In the genomic region with DNA sequence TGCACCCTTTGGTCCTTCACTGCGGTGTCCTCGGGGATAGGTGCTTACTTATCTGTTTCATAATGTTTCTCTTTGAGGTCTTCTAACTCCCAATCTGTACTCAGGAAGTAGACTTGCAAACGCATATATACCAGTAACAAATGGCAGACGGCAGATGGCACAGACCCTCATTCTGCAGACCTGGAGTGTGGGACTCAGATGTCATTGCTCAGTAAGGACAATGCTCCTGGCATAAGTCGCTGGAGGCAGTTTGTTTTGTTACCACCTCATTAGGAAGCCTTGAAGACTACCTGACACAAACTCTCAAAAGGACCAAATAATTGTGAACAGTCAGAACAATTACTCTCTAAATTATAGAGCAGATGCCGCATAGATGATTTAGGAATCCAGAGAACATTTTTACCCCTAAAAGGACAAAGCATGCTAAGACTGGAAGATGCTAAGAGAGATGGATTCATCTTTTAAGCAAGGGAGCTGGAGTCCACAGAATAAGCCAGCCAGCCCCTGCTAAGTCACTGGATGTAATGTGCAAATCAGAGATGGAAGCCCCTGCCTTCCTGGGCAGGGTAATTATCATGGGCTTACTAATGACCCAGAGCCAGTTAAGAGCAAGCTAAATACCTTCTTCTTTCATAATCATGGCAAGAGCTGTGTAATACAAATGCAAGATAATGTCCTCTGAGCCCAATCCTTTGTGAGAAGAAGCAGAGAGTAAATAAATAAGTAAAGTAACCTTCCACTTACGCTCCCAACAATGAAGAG, we compare ENCODE assay signal across 29 mouse cellular contexts.
DNase-seq lines count a peak whose midpoint lies in the region; ATAC-seq and TF ChIP-seq lines count a peak whose summit lies in the region.
"Had no signal": no experiment of that assay in that cellular context is flagged by ENCODE, and none has a peak within 500 bp of the region (broad histone marks: within the 10 kb centered on the region; RNA-seq: fewer than 3 reads in every experiment).

No protein-coding gene starts in this region.

- no peak for DNase-seq in forebrain, postnatal 0 days
- DNase-seq in brain, embryonic 14.5 days (ENCODE audit: low read depth): peak; percentile 51
- peak; percentile 20 for DNase-seq in forebrain, embryonic 14.5 days (ENCODE audit: low spot score)
- DNase-seq in retina, postnatal 1 day: peak; percentile 67
- no peak for DNase-seq in gastrocnemius, postnatal 14 days
- no peak for DNase-seq in cerebellum, adult 9-11 months
- DNase-seq: adrenal gland, adult 8-10 months; adrenal gland, postnatal 25 days; cerebellum, adult 18-20 months; cerebellum, adult 9-10 months; cerebellum, postnatal 36 days; embryo, embryonic 11 days; gastrocnemius, adult 2 months; gastrocnemius, postnatal 25 days; heart, adult 18-20 months; heart, postnatal 14 days; heart, postnatal 4 days; kidney, adult 11 months; kidney, adult 8-10 months had no signal

- no peaks in the 10 kb centered on the region for H3K27me3 ChIP-seq in forebrain, embryonic 13.5 days
- H3K27me3 ChIP-seq in forebrain, postnatal 0 days (ENCODE audit: insufficient read depth, low read length): no peaks in the 10 kb centered on the region
- H3K27me3 ChIP-seq in forebrain, embryonic 14.5 days (replicated peaks; ENCODE audit: control insufficient read depth, insufficient read depth, low read length): no peaks in the 10 kb centered on the region
- H3K27me3 ChIP-seq: embryonic facial prominence, embryonic 13.5 days; heart, embryonic 13.5 days; intestine, embryonic 15.5 days had no signal

- no peaks in the 10 kb centered on the region for H3K9me3 ChIP-seq in forebrain, embryonic 13.5 days (replicated peaks)
- no peaks in the 10 kb centered on the region for H3K9me3 ChIP-seq in forebrain, postnatal 0 days (ENCODE audit: low read length)
- no peaks in the 10 kb centered on the region for H3K9me3 ChIP-seq in forebrain, embryonic 14.5 days (replicated peaks; ENCODE audit: control insufficient read depth, low read length)
- H3K9me3 ChIP-seq: embryonic facial prominence, embryonic 10.5 days; embryonic facial prominence, embryonic 13.5 days; heart, embryonic 10.5 days; heart, embryonic 13.5 days; intestine, embryonic 15.5 days had no signal

- no peak overlapping the region for H3K4me2 ChIP-seq in forebrain, embryonic 13.5 days
- H3K4me2 ChIP-seq in forebrain, postnatal 0 days (ENCODE audit: low read depth): no peak overlapping the region
- H3K4me2 ChIP-seq in forebrain, embryonic 14.5 days (ENCODE audit: low read length): no peak overlapping the region
- H3K4me2 ChIP-seq: embryonic facial prominence, embryonic 13.5 days; heart, embryonic 13.5 days; hindbrain, embryonic 14.5 days; intestine, embryonic 15.5 days had no signal

- TF ChIP-seq CTCF in forebrain, postnatal 0 days (IDR thresholded peaks at IDR 0.05; ENCODE audit: low read depth): no peak
- no peak for TF ChIP-seq CTCF in brain, embryonic 14.5 days (IDR thresholded peaks at IDR 0.05; ENCODE audit: borderline replicate concordance, extremely low read depth, insufficient read depth, insufficient read length)

- intact Hi-C loops in gastrocnemius, postnatal 14 days (cut with DNase I; ENCODE audit: low total_unique reads): no loop called here

- no peak overlapping the region for H3K4me3 ChIP-seq in forebrain, embryonic 13.5 days
- H3K4me3 ChIP-seq in forebrain, postnatal 0 days (ENCODE audit: low read depth, low read length): no peak overlapping the region
- H3K4me3 ChIP-seq in forebrain, embryonic 14.5 days (ENCODE audit: low read depth, low read length): no peak overlapping the region
- H3K4me3 ChIP-seq: embryonic facial prominence, embryonic 10.5 days; embryonic facial prominence, embryonic 13.5 days; erythroblast, embryonic 14.5 days; gastrocnemius, adult 2 months; heart, embryonic 10.5 days; heart, embryonic 13.5 days; intestine, embryonic 15.5 days had no signal

- H3K9ac ChIP-seq in forebrain, embryonic 13.5 days: no peak overlapping the region
- H3K9ac ChIP-seq in forebrain, postnatal 0 days: no peak overlapping the region
- H3K9ac ChIP-seq in forebrain, embryonic 14.5 days (ENCODE audit: low read length): no peak overlapping the region
- H3K9ac ChIP-seq: embryonic facial prominence, embryonic 13.5 days; heart, embryonic 13.5 days; hindbrain, embryonic 14.5 days; intestine, embryonic 15.5 days had no signal

- ATAC-seq in forebrain, embryonic 13.5 days: peak; percentile 38; the same call in 1 of the 2 replicates
- no peak for ATAC-seq in forebrain, postnatal 0 days
- no peak for ATAC-seq in forebrain, embryonic 14.5 days
- ATAC-seq: activated CD4-positive, CD25-positive, alpha-beta regulatory T cell, adult 4 months; CD4-positive, CD25-positive, alpha-beta regulatory T cell, adult 4 months; intestine, embryonic 15.5 days had no signal

- peaks cover 4% of the 10 kb centered on the region for H3K4me1 ChIP-seq in forebrain, embryonic 13.5 days
- H3K4me1 ChIP-seq in forebrain, postnatal 0 days (ENCODE audit: insufficient read depth): no peaks in the 10 kb centered on the region
- H3K4me1 ChIP-seq in forebrain, embryonic 14.5 days (ENCODE audit: control insufficient read depth, insufficient read depth, low read length): no peaks in the 10 kb centered on the region; the same call in 1 of the 2 replicates
- H3K4me1 ChIP-seq: embryonic facial prominence, embryonic 10.5 days; embryonic facial prominence, embryonic 13.5 days; heart, embryonic 10.5 days; heart, embryonic 13.5 days; intestine, embryonic 15.5 days had no signal

- H3K27ac ChIP-seq in forebrain, embryonic 13.5 days: 0 out of 2 replicates have a peak overlapping the region, but pooled peaks have one; percentile 44
- H3K27ac ChIP-seq in forebrain, postnatal 0 days (ENCODE audit: low read depth, low read length): no peak overlapping the region
- H3K27ac ChIP-seq in forebrain, embryonic 14.5 days (ENCODE audit: low read depth, low read length): no peak overlapping the region
- H3K27ac ChIP-seq: embryonic facial prominence, embryonic 10.5 days; embryonic facial prominence, embryonic 13.5 days; gastrocnemius, adult 2 months; heart, embryonic 10.5 days; heart, embryonic 13.5 days; hindbrain, embryonic 14.5 days; intestine, embryonic 15.5 days had no signal

- no peaks in the 10 kb centered on the region for H3K36me3 ChIP-seq in forebrain, embryonic 13.5 days (ENCODE audit: poor library complexity, severe bottlenecking)
- H3K36me3 ChIP-seq in forebrain, postnatal 0 days (ENCODE audit: insufficient read depth): no peaks in the 10 kb centered on the region
- no peaks in the 10 kb centered on the region for H3K36me3 ChIP-seq in forebrain, embryonic 14.5 days (ENCODE audit: control insufficient read depth, insufficient read depth, low read length)
- H3K36me3 ChIP-seq: embryonic facial prominence, embryonic 10.5 days; embryonic facial prominence, embryonic 13.5 days; heart, embryonic 10.5 days; heart, embryonic 13.5 days; intestine, embryonic 15.5 days had no signal

- WGBS in forebrain, embryonic 13.5 days: 71% methylated on average over 7 of the region's 7 CpGs
- WGBS in forebrain, postnatal 0 days: 57% methylated on average over 7 of the region's 7 CpGs
- WGBS in forebrain, embryonic 14.5 days: 64% methylated on average over 7 of the region's 7 CpGs

- TF ChIP-seq POLR2A in brain, embryonic 14.5 days (IDR thresholded peaks at IDR 0.05; ENCODE audit: borderline replicate concordance, extremely low read depth, insufficient read depth, insufficient read length, poor library complexity, severe bottlenecking): no peak

Comparison
In these comparisons a context has a peak if more than half of its experiments do, and no peak if none do; other contexts are left out.
1. DNase-seq: peak in brain, embryonic 14.5 days (single experiment), forebrain, embryonic 14.5 days (single experiment) and retina, postnatal 1 day (single experiment); none in forebrain, postnatal 0 days (single experiment), gastrocnemius, postnatal 14 days (single experiment) and cerebellum, adult 9-11 months (single experiment).